Mouse (Mus musculus) ES-Bruce4 (cell line): Measurements from ENCODE around the gene Ankrd23.

Experiments
- CTCF ChIP-seq: IDR thresholded peaks from one replicate; pipeline ENCODE4 v1.8.1; 2011; ENCODE audit warnings: low read depth, low read length
- EP300 ChIP-seq: IDR thresholded peaks from 2 replicates; pipeline ENCODE4 v1.6.1; 2011; ENCODE audit warnings: low read depth, low read length; ENCODE audit not compliant: insufficient read depth
- POLR2A ChIP-seq: IDR thresholded peaks from one replicate; pipeline ENCODE4 v1.8.1; 2011; ENCODE audit warnings: low read length; ENCODE audit not compliant: insufficient read depth

DNA sequence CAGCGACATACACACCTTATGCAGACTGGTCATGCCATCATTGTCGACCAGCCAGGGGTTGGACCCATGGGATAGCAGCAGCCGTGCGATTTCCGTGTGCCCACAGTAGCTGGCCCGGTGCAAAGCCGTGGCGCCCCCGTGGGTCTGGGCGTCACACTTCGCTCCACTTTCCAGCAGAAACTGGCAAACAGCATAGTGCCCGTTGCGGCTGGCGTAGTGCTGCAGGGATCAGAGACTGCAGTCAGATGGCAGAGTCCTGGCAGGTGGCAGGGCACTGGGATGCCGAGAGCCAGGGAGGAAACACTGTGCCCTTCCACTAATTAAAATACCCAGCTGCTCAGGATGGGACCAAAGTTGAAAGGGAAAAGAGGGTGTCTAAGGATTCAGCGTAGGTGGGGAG is 5.2 kb upstream of the Ankrd23 start:
- no peak for TF ChIP-seq EP300
- TF ChIP-seq CTCF: no peak
- TF ChIP-seq POLR2A: no peak
